Mouse (Mus musculus) MEL (cell line): ENCODE measurements around the gene Kiss1r. TPM values are rescaled to one million over a fixed set of nuclear protein-coding genes. Genes with fewer than 3 reads are reported as not detected.

Source experiments
- DNase-seq: peaks from one replicate; pipeline ENCODE4 v3.0.0; 2011; ENCODE audit warnings: low read depth, low spot score
- H3K27ac ChIP-seq: 2 replicates; pipeline ENCODE4 v1.5.1; 2012; ENCODE audit warnings: low read depth, mild to moderate bottlenecking, control low read depth, low read length, moderate library complexity; ENCODE audit not compliant: control insufficient read depth
- H3K27me3 ChIP-seq, 2 experiments: fragments of 150-350 bp in 1 of 2; sonication (generic) in 1 of 2; 2 replicates each; pipeline ENCODE4 v1.6.1; 2012; ENCODE audit warnings: low read length in 2 of 2, mild to moderate bottlenecking in 2 of 2, improper control_type of control experiment in 1 of 2, moderate library complexity in 1 of 2; ENCODE audit not compliant: insufficient read depth in 2 of 2, control insufficient read depth in 1 of 2
- H3K36me3 ChIP-seq, 2 experiments: 2 replicates each; pipeline ENCODE4 v1.6.1; 2012 to 2014; ENCODE audit warnings: low read length in 2 of 2, improper control_type of control experiment in 1 of 2, inconsistent platforms in 1 of 2, mild to moderate bottlenecking in 1 of 2; ENCODE audit not compliant: insufficient read depth in 2 of 2, control insufficient read depth in 1 of 2
- H3K4me1 ChIP-seq, 2 experiments: fragments of 150-350 bp in 1 of 2; sonication (generic) in 1 of 2; 2 replicates each; pipeline ENCODE4 v1.6.1; 2012; ENCODE audit warnings: low read length in 2 of 2, improper control_type of control experiment in 1 of 2, mild to moderate bottlenecking in 1 of 2; ENCODE audit not compliant: insufficient read depth in 2 of 2, control insufficient read depth in 1 of 2
- H3K4me3 ChIP-seq, 2 experiments: fragments of 150-350 bp in 1 of 2; sonication (generic) in 1 of 2; 2 replicates each; pipeline ENCODE4 v1.5.1; 2012; ENCODE audit warnings: low read depth in 2 of 2, low read length in 2 of 2, mild to moderate bottlenecking in 2 of 2, moderate library complexity in 2 of 2, control low read depth in 1 of 2, improper control_type of control experiment in 1 of 2; ENCODE audit not compliant: control insufficient read depth in 1 of 2, insufficient read depth in 1 of 2
- H3K79me2 ChIP-seq: 2 replicates; pipeline ENCODE4 v1.6.1; 2012; ENCODE audit warnings: mild to moderate bottlenecking, low read length, moderate library complexity; ENCODE audit not compliant: control insufficient read depth, poor library complexity, insufficient read depth
- H3K9ac ChIP-seq: 2 replicates; pipeline ENCODE4 v1.6.1; 2012; ENCODE audit warnings: low read depth, mild to moderate bottlenecking, control low read depth, low read length, moderate library complexity; ENCODE audit not compliant: control insufficient read depth, poor library complexity, severe bottlenecking
- H3K9me3 ChIP-seq: fragments of 150-350 bp; sonication (generic); replicated peaks from 2 replicates; pipeline ENCODE4 v1.6.1; 2012; ENCODE audit warnings: mild to moderate bottlenecking, low read length, improper control_type of control experiment, moderate library complexity; ENCODE audit not compliant: insufficient read depth
- CTCF ChIP-seq, 3 experiments: IDR thresholded peaks in 2 of 3; conservative IDR thresholded peaks in 1 of 3; 2 replicates each; pipeline ENCODE4 v1.5.1; 2011 to 2012; ENCODE audit warnings: low read length in 3 of 3, low read depth in 2 of 3, mild to moderate bottlenecking in 2 of 3, improper control_type of control experiment in 1 of 3, inconsistent platforms in 1 of 3, mixed read lengths in 1 of 3, moderate library complexity in 1 of 3; ENCODE audit not compliant: control insufficient read depth in 1 of 3, insufficient read depth in 1 of 3, poor library complexity in 1 of 3, severe bottlenecking in 1 of 3
- ELF1 ChIP-seq: IDR thresholded peaks from 2 replicates; pipeline ENCODE4 v1.6.1; 2014; ENCODE audit warnings: low read depth, mild to moderate bottlenecking, inconsistent platforms, low read length, improper control_type of control experiment, moderate library complexity
- HCFC1 ChIP-seq: IDR thresholded peaks from 2 replicates; pipeline ENCODE4 v1.6.1; 2012; ENCODE audit warnings: low read depth, mild to moderate bottlenecking, inconsistent platforms, low read length, improper control_type of control experiment, moderate library complexity
- JUND ChIP-seq: IDR thresholded peaks from 2 replicates; pipeline ENCODE4 v1.6.1; 2011; ENCODE audit warnings: low read depth, mild to moderate bottlenecking, improper control_type of control experiment, low read length
- KAT2A ChIP-seq: conservative IDR thresholded peaks from 2 replicates; pipeline ENCODE4 v1.6.1; 2012; ENCODE audit warnings: low read depth, low read length, improper control_type of control experiment, inconsistent platforms
- MEF2A ChIP-seq: IDR thresholded peaks from 2 replicates; pipeline ENCODE4 v1.6.1; 2014; ENCODE audit warnings: low read depth, mild to moderate bottlenecking, inconsistent platforms, low read length, improper control_type of control experiment; ENCODE audit not compliant: poor library complexity, insufficient replicate concordance, severe bottlenecking; ENCODE audit errors: extremely low read depth
- MXI1 ChIP-seq: IDR thresholded peaks from 2 replicates; pipeline ENCODE4 v1.6.1; 2011; ENCODE audit warnings: mild to moderate bottlenecking, low read depth, low read length, improper control_type of control experiment
- MYB ChIP-seq: IDR thresholded peaks from 2 replicates; pipeline ENCODE4 v1.6.1; 2011; ENCODE audit warnings: mild to moderate bottlenecking, low read depth, low read length, improper control_type of control experiment
- MYC ChIP-seq: IDR thresholded peaks from 2 replicates; pipeline ENCODE4 v1.6.1; 2011; ENCODE audit warnings: low read depth, mild to moderate bottlenecking, low read length, improper control_type of control experiment, moderate library complexity
- NELFE ChIP-seq: IDR thresholded peaks from 2 replicates; pipeline ENCODE4 v1.6.1; 2011; ENCODE audit warnings: low read depth, low read length, improper control_type of control experiment
- POLR2A ChIP-seq, 2 experiments: IDR thresholded peaks; 2 replicates each; pipeline ENCODE4 v1.6.1; 2011 to 2012; ENCODE audit warnings: low read length in 2 of 2, mild to moderate bottlenecking in 2 of 2, control low read depth in 1 of 2, improper control_type of control experiment in 1 of 2, low read depth in 1 of 2, moderate library complexity in 1 of 2; ENCODE audit not compliant: control insufficient read depth in 1 of 2, insufficient read depth in 1 of 2, poor library complexity in 1 of 2
- POLR2AphosphoS2 ChIP-seq: IDR thresholded peaks from 2 replicates; pipeline ENCODE4 v1.6.1; 2011; ENCODE audit warnings: low read length, improper control_type of control experiment
- RAD21 ChIP-seq: IDR thresholded peaks from 2 replicates; pipeline ENCODE4 v1.6.1; 2011; ENCODE audit warnings: mild to moderate bottlenecking, low read depth, low read length, improper control_type of control experiment
- RCOR1 ChIP-seq: IDR thresholded peaks from 2 replicates; pipeline ENCODE4 v1.6.1; 2012; ENCODE audit warnings: low read depth, mild to moderate bottlenecking, inconsistent platforms, low read length, improper control_type of control experiment
- ZNF384 ChIP-seq: IDR thresholded peaks from 2 replicates; pipeline ENCODE4 v1.6.1; 2012; ENCODE audit warnings: low read depth, mild to moderate bottlenecking, inconsistent platforms, low read length, improper control_type of control experiment
- polyA plus RNA-seq, 2 experiments: library from polyadenylated mRNA; stranded (reverse) in 1 of 2; unstranded in 1 of 2; fragments of >175 nt in 1 of 2; fragments of >200 nt in 1 of 2; gene quantifications; 2 replicates each; pipeline versions ENCODE4 v1.2.1 to v1.2.4; 2012; ENCODE audit warnings: low replicate concordance in 2 of 2, low read depth in 1 of 2; ENCODE audit not compliant: insufficient read length in 2 of 2, insufficient read depth in 1 of 2, missing spikeins in 1 of 2
- total RNA-seq: library from RNA; depleted of rRNA; stranded (reverse); fragments of 300-350 nt; gene quantifications from 2 replicates; pipeline ENCODE4 v1.2.3, GENCODE M21; 2012

The Kiss1r gene
- total and polyA plus RNA-seq, 3 experiments, result 9.1 to 23.5 TPM; not detected in 1

GRCm38 (mm10) chr10:79896814-79897213 is 20.0 kb upstream of the Kiss1r start:
- H3K9me3 ChIP-seq, result no peaks in the 10 kb centered on the region
- no peaks in the 10 kb centered on the region for H3K79me2 ChIP-seq
- H3K9ac ChIP-seq, result no peak overlapping the region
- H3K27me3 ChIP-seq, result no peaks in the 10 kb centered on the region
- no peaks in the 10 kb centered on the region for H3K4me1 ChIP-seq
- TF ChIP-seq ELF1 (no peak), KAT2A (no peak)
- TF ChIP-seq, all 39 proteins: peak for 0
- Histone ChIP-seq H3K36me3 (no peaks in the 10 kb centered on the region), H3K27ac (no peak overlapping the region), H3K4me3 (no peak overlapping the region)
- no peak for DNase-seq

- Histone ChIP-seq H3K79me2 (no peaks in the 10 kb centered on the region), H3K36me3 (no peaks in the 10 kb centered on the region), H3K27ac (no peak overlapping the region), H3K4me3 (no peak overlapping the region), H3K9me3 (no peaks in the 10 kb centered on the region), H3K4me1 (no peaks in the 10 kb centered on the region), H3K9ac (no peak overlapping the region), H3K27me3 (no peaks in the 10 kb centered on the region)
- no peak for TF ChIP-seq MEF2A
- no peak for DNase-seq
Observed at GRCm38 (mm10) chr10:79897316-79898245, 19.2 kb upstream of the Kiss1r start.

GRCm38 (mm10) chr10:79900951-79901410 is 15.8 kb upstream of the Kiss1r start:
- H3K36me3 ChIP-seq, result no peaks in the 10 kb centered on the region
- no peak overlapping the region for H3K27ac ChIP-seq
- no peaks in the 10 kb centered on the region for H3K27me3 ChIP-seq
- H3K9ac ChIP-seq, result no peak overlapping the region
- DNase-seq, result no peak
- peak in 1 of 3 experiments; percentile 6; a peak in 1 of 6 replicates for TF ChIP-seq CTCF (IDR thresholded peaks at IDR 0.05 in 2 of 3, conservative IDR thresholded peaks at IDR 0.05 in 1 of 3; ENCODE audit: control insufficient read depth in 1 of 3, insufficient read depth in 1 of 3, low read depth in 2 of 3, low read length in 3 of 3, poor library complexity in 1 of 3, severe bottlenecking in 1 of 3)
- TF ChIP-seq HCFC1, result no peak
- H3K9me3 ChIP-seq, result no peaks in the 10 kb centered on the region
- H3K4me3 ChIP-seq, result no peak overlapping the region
- H3K79me2 ChIP-seq, result no peaks in the 10 kb centered on the region
- no peaks in the 10 kb centered on the region for H3K4me1 ChIP-seq

GRCm38 (mm10) chr10:79906712-79907111 is 10.1 kb upstream of the Kiss1r start:
- Histone ChIP-seq H3K4me3 (no peak overlapping the region), H3K79me2 (no peaks in the 10 kb centered on the region; the same call in 1 of the 2 replicates), H3K9me3 (no peaks in the 10 kb centered on the region), H3K27me3 (no peaks in the 10 kb centered on the region), H3K36me3 (no peaks in the 10 kb centered on the region; a peak in 1 of 4 replicates)
- TF ChIP-seq NELFE (no peak), MYC (no peak), MYB (no peak), ZNF384 (no peak), MXI1 (no peak), POLR2AphosphoS2 (no peak), JUND (no peak), POLR2A (IDR thresholded peaks at IDR 0.05; ENCODE audit: control insufficient read depth in 1 of 2, insufficient read depth in 1 of 2, low read depth in 1 of 2, low read length in 2 of 2, poor library complexity in 1 of 2) (no peak), RCOR1 (no peak), RAD21 (no peak)
- TF ChIP-seq, all 39 proteins: peak for 0
- H3K27ac ChIP-seq, result no peak overlapping the region
- no peak for DNase-seq
- H3K9ac ChIP-seq, result no peak overlapping the region
- peaks cover 0 to 5% of the 10 kb centered on the region in 2 experiments; a peak in 2 of 4 replicates for H3K4me1 ChIP-seq
